Mouse (Mus musculus) adrenal gland, postnatal 36 days (tissue): ENCODE measurements around the gene Olfr1418. TPM values are rescaled to one million over a fixed set of nuclear protein-coding genes. Genes with fewer than 3 reads are reported as not detected.
"Not testable (repeated sequence)": the region's sequence is repeated elsewhere in the genome, so short reads cannot be mapped to it uniquely, and the experiment has no call there.

Source experiments
- DNase-seq, 2 experiments: peaks; one replicate each; pipeline ENCODE4 v3.0.0; 2021; ENCODE audit warnings: mixed read lengths in 1 of 2
- long read RNA-seq, 2 experiments: library from polyadenylated mRNA; stranded (forward); transcript quantifications; one replicate each; pipeline ENCODE4 v2.0.0; 2021; ENCODE audit warnings: borderline sequencing depth in 2 of 2
- total RNA-seq, 2 experiments: library from RNA; stranded (reverse); gene quantifications; 2 replicates each; pipeline ENCODE4 v1.2.3; 2021

Olfr1418 gene
- not detected for total RNA-seq
- long read RNA-seq, experiment 1: 0 reads
- long read RNA-seq, experiment 2: 0 reads

DNA sequence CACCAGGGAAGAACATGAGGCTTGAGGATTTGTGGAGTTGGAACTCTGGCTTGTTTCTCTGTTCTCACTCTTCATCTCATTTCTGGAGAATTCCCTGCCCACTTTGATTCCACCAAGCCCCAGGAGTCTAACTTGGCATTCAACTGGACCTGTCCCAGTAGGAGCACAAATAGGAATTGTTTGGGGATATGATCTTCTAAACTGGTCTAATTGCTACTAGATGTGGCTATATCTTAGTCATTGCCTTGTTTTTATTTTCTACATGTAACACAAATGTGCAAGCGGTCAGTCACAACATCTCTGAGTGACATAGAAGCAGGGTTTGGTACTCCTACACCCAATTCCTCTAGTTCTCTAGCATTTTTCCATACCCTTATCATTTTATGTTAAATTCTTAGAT is at the start of gene Olfr1418:
TSS of gene Olfr1418 (minus strand) at position 101 of the 400 bp plus-strand sequence.
- DNase-seq: no peak

- no peak for DNase-seq
Observed at GRCm38 (mm10) chr19:11886265-11886664, 25.4 kb upstream of the Olfr1418 start, which contains the start of gene Olfr1420. Olfr1420 (plus strand) TSS chr19:11886565.

GRCm38 (mm10) chr19:11878404-11878803 is 17.5 kb upstream of the Olfr1418 start:
- not testable (repeated sequence) for DNase-seq

DNA sequence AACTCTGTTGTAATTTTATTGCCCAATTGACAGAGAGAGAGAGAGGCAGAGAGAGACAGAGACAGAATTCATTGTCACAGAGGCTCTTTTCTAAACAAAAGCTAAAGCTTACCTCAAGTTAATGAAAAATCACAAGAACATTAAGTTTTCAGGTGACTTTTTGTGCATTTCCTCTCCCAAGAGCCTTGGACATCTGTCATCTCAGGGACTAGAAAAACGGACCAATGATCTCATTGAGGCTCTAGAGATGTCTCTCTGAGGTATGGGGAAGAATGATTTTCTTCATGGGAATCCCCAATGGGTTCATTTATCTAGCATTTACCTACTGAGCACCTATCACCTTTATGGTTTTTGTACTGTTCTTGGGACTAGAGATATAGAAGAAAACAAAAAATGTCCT is 14.1 kb upstream of the Olfr1418 start, which contains the start of gene Olfr1419:
TSS of gene Olfr1419 (minus strand) at position 101 of the 400 bp plus-strand sequence.
- DNase-seq: no peak

GRCm38 (mm10) chr19:11867837-11868236 is 7.0 kb upstream of the Olfr1418 start:
- DNase-seq: no peak

DNA sequence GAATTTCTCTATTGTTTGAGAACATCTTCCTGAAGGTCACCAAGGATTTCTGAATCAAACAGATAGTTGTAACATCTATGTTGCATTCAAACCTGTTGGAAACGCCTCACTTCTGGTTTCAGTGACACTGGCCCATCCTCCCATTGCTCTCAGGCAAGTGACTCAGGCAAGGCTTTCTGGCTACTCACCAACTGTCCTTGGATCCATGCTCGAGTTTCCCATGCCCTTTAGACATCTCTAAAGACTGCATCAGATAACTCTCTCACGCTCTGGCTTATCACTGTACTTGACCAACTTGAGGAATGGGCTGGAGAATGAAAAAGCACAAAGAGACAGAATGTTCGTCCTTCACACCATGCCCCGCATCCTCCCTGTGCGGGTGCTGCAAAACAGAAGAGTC is 4.4 kb downstream of the Olfr1418 start:
- DNase-seq: peak; percentile 71 to 72

DNA sequence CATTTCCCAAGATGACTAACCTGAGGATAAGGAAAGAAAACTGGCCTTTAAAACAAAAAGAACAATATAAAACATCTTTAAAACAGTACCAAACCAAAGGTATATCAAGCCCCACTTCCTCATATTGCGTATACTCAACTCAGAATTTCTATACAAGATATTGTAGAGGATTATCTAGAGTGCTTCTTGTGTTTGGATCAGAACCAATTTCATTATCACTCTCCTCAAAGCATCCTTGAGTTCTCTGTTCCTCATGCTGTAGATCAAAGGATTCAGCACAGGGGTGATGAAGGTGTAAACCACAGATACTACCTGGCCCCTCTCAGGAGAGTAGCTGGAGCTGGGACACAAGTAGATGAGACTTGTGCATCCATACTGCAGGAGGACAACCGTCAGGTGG is 6.0 kb downstream of the Olfr1418 start:
- DNase-seq: no peak

DNA sequence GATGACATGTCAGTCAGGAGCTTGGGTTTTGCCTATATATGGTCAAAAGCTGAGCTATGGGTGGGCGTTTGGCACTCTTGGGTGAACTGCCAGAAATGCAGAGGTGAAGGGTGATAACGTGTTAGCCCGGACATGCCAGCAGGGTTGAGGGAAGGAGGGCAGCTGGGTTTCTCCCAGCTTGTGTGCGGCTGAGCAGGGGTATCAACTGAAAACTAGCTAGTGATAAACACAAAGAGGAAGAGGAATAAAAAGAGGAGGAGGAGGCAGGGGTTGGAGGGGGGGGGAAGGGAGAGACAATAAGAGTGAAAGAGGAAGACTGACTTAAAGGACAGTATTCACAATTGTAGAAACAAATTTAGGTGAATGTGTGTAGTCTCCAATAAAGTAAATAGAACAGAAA is 8.2 kb downstream of the Olfr1418 start:
- DNase-seq: no peak

GRCm38 (mm10) chr19:11846333-11846732 is 14.5 kb downstream of the Olfr1418 start:
- DNase-seq: no peak

- no peak for DNase-seq
Observed at GRCm38 (mm10) chr19:11839119-11839518, 21.7 kb downstream of the Olfr1418 start, which contains the start of gene Olfr1417. Olfr1417 (minus strand) TSS chr19:11839219.

GRCm38 (mm10) chr19:11823346-11824065 is 37.4 kb downstream of the Olfr1418 start:
- no peak for DNase-seq

GRCm38 (mm10) chr19:11820211-11820610 is 40.7 kb downstream of the Olfr1418 start:
- DNase-seq: no peak

- peak; percentile 83 to 91 for DNase-seq
Observed at GRCm38 (mm10) chr19:11819800-11820199, 41.1 kb downstream of the Olfr1418 start.

DNA sequence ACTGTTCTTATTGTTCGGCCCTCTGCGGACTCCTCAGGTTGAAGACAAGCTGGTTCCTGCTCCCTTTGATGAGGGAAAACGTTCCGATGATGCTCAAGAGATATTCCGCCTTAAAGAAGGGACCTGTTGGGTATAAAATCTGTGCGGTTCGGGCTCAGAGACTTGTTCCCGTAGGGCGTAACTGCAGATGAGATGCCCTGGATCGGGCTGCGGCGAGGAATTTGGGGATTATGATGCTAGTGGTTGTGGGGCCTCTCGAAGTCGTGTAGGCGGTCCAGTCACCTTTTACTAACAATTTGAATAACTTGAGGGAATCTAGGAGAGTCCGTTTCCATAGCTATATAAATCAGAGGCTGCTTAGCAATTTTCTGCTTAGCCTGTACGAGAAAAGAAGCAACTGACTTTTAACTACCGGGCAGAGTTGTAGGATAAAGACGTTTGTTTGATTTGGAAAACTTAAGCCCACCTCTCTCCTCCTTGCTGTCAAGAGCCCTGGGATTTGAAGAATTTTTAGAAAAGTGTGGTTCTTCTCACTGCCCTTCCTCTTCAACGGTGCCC is 41.6 kb downstream of the Olfr1418 start, which contains the start of gene Stx3:
TSS of gene Stx3 (minus strand) at position 261 of the 558 bp plus-strand sequence.
- peak in 1 of 2 experiments; percentile 13 for DNase-seq

DNA sequence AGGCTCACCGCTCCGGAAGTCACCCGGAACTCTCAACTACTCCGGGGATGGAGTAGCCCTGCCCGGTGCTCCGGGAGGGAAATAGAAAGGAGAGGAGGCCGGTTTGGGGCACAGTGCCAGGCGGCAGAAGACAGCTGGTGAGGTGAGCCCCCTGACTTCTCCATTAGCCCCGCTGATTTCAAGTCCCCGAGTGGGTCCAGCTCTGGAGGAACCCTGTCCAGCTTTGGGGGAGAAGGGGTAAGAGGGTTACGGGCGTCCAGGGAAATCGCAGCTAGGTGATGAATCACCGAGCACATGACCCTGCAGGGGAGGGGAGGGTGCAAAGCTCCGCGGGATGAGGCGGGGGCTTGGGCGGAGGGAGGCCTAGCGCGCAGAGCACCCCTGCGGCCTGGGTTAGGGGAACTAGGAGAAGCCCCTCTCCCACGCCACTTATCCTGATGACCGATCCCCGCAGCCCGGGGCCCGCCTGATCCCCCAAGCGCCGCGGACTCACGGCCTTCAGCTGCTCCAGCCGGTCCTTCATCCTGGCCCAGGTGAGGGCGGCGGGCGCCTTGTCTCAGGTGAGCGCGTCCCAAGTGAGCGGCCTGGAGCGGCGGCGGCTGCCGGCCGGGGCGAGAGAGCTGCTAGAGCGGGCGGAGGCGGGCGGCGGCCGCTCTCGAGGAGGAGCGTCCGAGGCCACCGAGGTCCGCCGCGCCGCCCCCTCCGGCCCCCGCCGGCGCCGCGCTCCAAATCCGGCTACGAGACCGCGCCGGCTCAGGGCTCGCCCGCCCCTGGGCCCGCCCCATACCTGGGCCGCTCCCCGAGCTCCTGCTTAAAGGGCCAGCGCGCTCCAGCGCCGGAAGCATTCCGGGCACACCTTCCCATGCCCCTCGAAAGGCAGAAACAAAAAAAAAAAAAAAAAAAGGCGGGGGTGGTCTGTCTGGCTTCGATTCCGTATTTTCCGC is 42.4 kb downstream of the Olfr1418 start:
- peak; percentile 81 to 84 for DNase-seq

DNA sequence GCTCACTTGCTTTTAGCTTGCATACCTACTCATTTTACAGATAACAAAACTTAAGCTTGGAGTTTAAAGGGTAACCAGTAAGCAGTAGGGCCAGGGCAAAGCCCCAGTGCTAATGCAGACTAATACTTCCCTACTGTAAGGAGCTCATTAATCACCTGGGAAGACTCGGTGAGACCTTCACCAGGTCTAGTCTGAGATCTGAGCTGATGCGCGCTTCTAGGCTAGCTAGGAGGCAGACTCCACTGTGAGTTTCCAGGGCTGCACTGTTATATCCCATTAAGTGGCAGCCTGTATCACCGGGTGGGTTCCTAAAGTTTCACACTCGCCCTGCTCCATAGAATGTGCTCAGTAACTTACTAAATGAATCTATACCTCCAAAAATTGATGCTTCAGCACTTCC is 43.3 kb downstream of the Olfr1418 start:
- no peak for DNase-seq

- DNase-seq: no peak
Observed at GRCm38 (mm10) chr19:11816706-11817105, 44.2 kb downstream of the Olfr1418 start.

GRCm38 (mm10) chr19:11814742-11815333 is 46.0 kb downstream of the Olfr1418 start:
- no peak for DNase-seq

DNA sequence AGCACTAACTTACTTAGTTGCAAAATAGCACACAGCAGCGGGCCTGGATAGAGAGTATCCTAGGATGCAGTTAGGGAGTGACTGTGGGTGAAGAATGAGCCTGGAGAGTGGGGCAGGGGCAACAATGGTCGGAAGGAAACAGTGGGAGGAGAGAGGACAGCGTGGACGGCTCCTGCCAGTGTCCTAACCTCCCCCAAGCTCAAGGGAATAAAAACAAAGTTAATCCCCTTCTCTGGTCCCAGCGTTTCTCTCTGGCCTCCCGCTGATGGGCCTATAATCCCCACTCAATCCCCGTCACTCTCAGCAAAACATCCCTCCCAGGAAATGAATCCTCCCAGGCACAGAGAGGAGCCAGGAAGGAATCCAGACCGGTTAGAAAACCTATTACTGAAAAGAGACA is 47.2 kb downstream of the Olfr1418 start:
- peak in 1 of 2 experiments; percentile 18 for DNase-seq

GRCm38 (mm10) chr19:11813136-11813535 is 47.7 kb downstream of the Olfr1418 start:
- no peak for DNase-seq

- DNase-seq: peak; percentile 13 to 15
Observed at GRCm38 (mm10) chr19:11811688-11812365, 49.0 kb downstream of the Olfr1418 start.
